Mouse (Mus musculus) spleen, postnatal 36 days (tissue): ENCODE data around the gene Mpv17l.
A peak's percentile ranks its signal among the peaks of the same experiment; 100 is the strongest.
"Not testable (repeated sequence)": the region's sequence is repeated elsewhere in the genome, so short reads cannot be mapped to it uniquely, and the experiment has no call there.

Experiments
- DNase-seq, 2 experiments: peaks; one replicate each; pipeline ENCODE4 v3.0.0; 2022; ENCODE audit warnings: low spot score in 2 of 2, mixed read lengths in 1 of 2

Mpv17l gene

GRCm38 (mm10) chr16:13902888-13903483 lies at the start of gene Mpv17l, which contains the start of gene Pdxdc1:
Gene Mpv17l (plus strand): TSS chr16:13903161.
Gene Pdxdc1 (minus strand): TSS chr16:13903131.
- DNase-seq: peak; percentile 95

GRCm38 (mm10) chr16:13853886-13854285 lies 49.1 kb upstream of the Mpv17l start:
- no peak for DNase-seq

- no peak for DNase-seq
These were observed 36.9 kb upstream of the Mpv17l start for GRCm38 (mm10) chr16:13866076-13866475.

- no peak for DNase-seq
These were observed 36.3 kb upstream of the Mpv17l start for GRCm38 (mm10) chr16:13866616-13867015.

- peak in 1 of 2 experiments; percentile 7 for DNase-seq
These were observed 35.6 kb upstream of the Mpv17l start for GRCm38 (mm10) chr16:13867406-13867805.

GRCm38 (mm10) chr16:13867910-13868514 lies 34.9 kb upstream of the Mpv17l start:
- DNase-seq: no peak

GRCm38 (mm10) chr16:13875483-13875882 lies 27.5 kb upstream of the Mpv17l start:
- DNase-seq: no peak

- no peak for DNase-seq
These were observed 19.7 kb upstream of the Mpv17l start for GRCm38 (mm10) chr16:13883094-13883774.

GRCm38 (mm10) chr16:13890449-13890848 lies 12.5 kb upstream of the Mpv17l start:
- no peak for DNase-seq

- DNase-seq: no peak
These were observed 10.1 kb upstream of the Mpv17l start for GRCm38 (mm10) chr16:13892850-13893249.

GRCm38 (mm10) chr16:13894097-13894496 lies 8.9 kb upstream of the Mpv17l start:
- DNase-seq: no peak

GRCm38 (mm10) chr16:13895740-13896139 lies 7.2 kb upstream of the Mpv17l start:
- no peak for DNase-seq

GRCm38 (mm10) chr16:13896357-13896756 lies 6.6 kb upstream of the Mpv17l start:
- DNase-seq: no peak

GRCm38 (mm10) chr16:13898981-13899380 lies 4.0 kb upstream of the Mpv17l start:
- DNase-seq: no peak

- no peak for DNase-seq
These were observed 547 bp upstream of the Mpv17l start for GRCm38 (mm10) chr16:13902397-13902831.

GRCm38 (mm10) chr16:13903488-13903887 lies 527 bp downstream of the Mpv17l start:
- peak; percentile 60 to 70 for DNase-seq

- no peak for DNase-seq
These were observed 4.3 kb downstream of the Mpv17l start for GRCm38 (mm10) chr16:13907297-13907696.

GRCm38 (mm10) chr16:13920093-13920492 lies 17.1 kb downstream of the Mpv17l start:
- no peak for DNase-seq

GRCm38 (mm10) chr16:13921063-13921462 lies 18.1 kb downstream of the Mpv17l start:
- no peak for DNase-seq

- no peak for DNase-seq
These were observed 18.8 kb downstream of the Mpv17l start for GRCm38 (mm10) chr16:13921781-13922180.

GRCm38 (mm10) chr16:13922499-13922898 lies 19.5 kb downstream of the Mpv17l start:
- not testable (repeated sequence) for DNase-seq

- not testable (repeated sequence) for DNase-seq
These were observed 20.0 kb downstream of the Mpv17l start for GRCm38 (mm10) chr16:13922966-13923365.
